Mouse (Mus musculus): ENCODE data around the gene Tmem104.

The Tmem104 gene

GRCm38 (mm10) chr11:115187224-115187639 lies at the start of gene Tmem104:
Gene Tmem104, plus strand, starts transcription at chr11:115187487.
- DNase-seq = peak; percentile 99

- no peak for DNase-seq
Observed at GRCm38 (mm10) chr11:115138597-115139262, 48.6 kb upstream of the Tmem104 start.

- DNase-seq = no peak
Observed at GRCm38 (mm10) chr11:115141970-115142369, 45.3 kb upstream of the Tmem104 start.

DNA sequence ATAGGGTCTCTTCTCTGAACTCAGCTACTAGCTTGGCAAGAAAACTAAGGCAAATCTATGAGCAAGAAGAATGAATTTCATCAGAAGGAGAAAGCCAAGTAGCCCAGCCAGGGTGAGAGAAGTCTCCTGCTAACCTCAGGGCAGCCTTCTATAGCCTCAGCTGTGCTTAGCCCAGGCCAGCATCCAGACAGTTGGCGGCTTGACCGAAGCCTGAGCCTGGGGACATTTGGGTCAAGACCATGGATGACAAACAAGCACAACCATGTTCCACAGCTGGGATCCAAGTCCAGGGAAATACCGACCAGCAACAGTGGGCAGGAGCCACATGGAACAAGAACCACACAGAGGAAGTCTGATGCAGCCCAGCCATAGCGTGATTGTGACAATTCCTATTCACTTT lies 39.5 kb upstream of the Tmem104 start:
- no peak for DNase-seq

GRCm38 (mm10) chr11:115150741-115151254 lies 36.5 kb upstream of the Tmem104 start:
- DNase-seq = no peak

DNA sequence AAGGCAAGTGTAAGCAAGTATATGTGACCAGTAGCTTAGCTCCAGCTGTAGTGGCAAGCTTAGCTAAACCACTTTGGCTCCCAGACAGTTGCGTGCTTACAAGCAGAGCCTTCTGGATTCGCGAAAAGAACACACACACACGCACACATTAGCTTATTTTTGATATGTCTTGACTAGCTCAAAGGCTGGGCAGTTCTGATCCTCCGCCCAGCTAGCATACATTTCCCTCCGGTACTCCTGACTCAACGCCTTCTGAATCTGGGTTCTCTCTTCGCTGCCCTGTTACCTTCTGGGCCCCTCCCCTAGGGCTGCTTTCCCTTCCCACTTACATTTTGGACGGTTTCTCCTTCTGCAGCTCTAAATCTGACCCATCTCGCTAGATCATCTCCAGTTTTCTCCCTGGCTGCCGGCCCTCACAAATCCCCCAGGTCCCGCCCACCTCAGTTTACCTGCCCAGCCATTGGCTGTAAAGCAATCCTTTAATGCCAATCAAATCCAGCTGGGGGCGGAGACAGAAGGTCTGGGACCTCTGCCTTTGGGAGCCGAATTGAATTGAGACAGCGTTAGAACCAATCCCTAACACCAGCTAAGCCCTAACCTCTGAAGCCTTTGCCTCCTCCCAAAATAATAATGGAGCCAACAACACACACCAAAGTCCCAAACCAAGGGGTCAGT lies 35.4 kb upstream of the Tmem104 start:
- peak; percentile 71 for DNase-seq

DNA sequence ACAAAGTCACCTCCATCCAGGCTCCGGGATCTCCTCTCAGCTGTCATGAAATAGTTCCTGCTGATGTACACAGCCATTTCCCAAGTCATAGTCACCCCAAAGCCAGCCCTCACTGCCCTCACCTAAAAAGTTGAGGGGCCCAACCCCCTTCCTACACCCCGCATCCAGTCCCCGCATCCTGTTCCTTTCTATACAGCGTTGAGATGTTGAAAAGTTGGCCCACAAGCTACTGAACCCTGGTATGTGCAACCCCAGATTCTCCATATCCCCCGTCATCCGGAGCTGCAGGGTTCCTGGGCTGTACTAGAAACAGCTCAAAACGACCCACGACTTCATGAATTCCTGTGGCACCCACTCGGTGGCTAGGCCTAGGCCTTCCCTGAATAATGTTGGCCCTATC lies 34.2 kb upstream of the Tmem104 start:
- DNase-seq = no peak

- peak; percentile 85 for DNase-seq
Observed at GRCm38 (mm10) chr11:115153699-115154292, 33.5 kb upstream of the Tmem104 start.

GRCm38 (mm10) chr11:115155053-115155634 lies 32.1 kb upstream of the Tmem104 start:
- no peak for DNase-seq

- no peak for DNase-seq
Observed at GRCm38 (mm10) chr11:115157933-115158719, 29.2 kb upstream of the Tmem104 start.

- DNase-seq = peak; percentile 98
Observed at GRCm38 (mm10) chr11:115160016-115160797, 27.1 kb upstream of the Tmem104 start.

- DNase-seq = peak; percentile 77
Observed at GRCm38 (mm10) chr11:115160883-115161577, 26.3 kb upstream of the Tmem104 start.

- no peak for DNase-seq
Observed at GRCm38 (mm10) chr11:115161578-115162204, 25.6 kb upstream of the Tmem104 start.

GRCm38 (mm10) chr11:115162205-115162601 lies 25.1 kb upstream of the Tmem104 start:
- DNase-seq = no peak

DNA sequence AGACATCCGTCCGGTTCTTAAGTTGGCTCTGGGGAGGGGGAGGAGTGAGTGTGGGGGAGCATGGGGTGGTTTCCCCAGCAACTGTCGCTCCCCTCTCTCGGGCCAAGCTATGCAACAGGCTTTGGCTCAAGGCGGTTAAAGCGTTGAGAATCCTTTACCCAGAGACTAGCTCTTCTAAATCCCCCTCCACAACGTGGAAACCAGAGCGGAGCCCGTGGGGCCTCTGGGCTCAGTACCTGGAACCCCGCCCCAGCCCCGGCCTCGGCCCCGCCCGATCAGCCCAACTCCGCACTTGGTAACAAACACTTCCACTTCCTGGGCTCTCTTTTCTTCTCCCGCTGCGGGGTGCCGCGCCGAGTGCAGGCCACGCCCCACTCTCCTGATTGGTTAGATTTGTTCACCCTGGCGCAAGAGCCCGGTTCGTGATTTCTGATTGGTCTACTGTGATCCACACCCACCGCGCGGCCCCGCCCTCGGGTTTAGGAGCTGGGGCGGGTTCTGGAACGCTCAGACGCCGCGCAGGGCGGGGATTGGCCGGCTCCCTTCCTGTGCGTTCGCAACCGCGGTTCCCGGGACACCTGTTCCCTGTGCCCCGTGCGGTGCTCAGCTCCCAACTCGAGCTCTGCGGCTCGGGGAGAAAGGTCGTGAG lies 24.3 kb upstream of the Tmem104 start, which contains the start of gene Slc9a3r1:
Gene Slc9a3r1, plus strand, starts transcription at position 510 of the 649 bp plus-strand sequence.
- peak; percentile 99 for DNase-seq

DNA sequence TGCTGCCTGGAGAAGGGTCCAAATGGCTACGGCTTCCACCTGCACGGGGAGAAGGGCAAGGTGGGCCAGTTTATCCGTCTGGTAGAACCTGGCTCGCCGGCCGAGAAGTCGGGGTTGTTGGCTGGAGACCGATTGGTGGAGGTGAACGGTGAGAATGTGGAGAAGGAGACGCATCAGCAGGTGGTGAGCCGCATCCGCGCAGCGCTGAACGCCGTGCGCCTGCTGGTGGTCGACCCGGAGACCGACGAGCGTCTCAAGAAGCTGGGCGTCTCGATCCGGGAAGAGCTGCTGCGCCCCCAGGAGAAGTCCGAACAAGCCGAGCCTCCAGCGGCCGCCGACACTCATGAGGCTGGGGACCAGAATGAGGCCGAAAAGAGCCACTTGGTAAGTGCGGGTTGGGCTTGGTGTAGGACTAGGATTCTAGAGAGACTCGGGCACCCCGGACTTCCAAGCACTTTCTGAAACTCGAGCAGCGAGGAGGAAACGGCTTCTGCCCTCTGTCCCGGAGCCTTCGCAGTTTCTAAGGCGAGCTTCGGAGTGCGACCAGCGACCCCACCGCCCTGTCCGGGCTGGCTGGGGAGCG lies 23.6 kb upstream of the Tmem104 start:
- peak; percentile 39 for DNase-seq

GRCm38 (mm10) chr11:115164341-115164975 lies 22.8 kb upstream of the Tmem104 start:
- DNase-seq = peak; percentile 72

GRCm38 (mm10) chr11:115164976-115165374 lies 22.3 kb upstream of the Tmem104 start:
- DNase-seq = peak; percentile 96

DNA sequence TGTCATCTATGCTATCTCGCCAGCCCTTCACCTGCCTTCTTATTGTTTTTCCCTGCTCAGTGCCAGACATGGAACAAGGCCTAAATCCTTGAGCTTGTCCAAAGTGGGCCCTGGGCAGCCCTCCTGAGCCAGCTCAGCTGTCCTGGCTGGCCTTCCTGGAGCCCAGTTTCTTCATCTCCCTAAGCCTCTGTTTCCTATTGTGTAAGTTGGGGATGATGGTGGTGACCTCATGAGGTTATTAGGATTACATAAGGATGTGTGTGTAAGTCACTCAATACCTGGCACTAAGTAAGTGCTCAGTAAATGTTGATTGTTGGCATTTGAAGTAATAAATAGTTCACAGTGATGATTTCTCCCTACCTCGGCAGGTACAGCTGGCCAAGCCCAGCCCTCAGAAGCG lies 20.5 kb upstream of the Tmem104 start:
- DNase-seq = no peak

Measured in kidney, adult 9 months (tissue).